In the genomic region with DNA sequence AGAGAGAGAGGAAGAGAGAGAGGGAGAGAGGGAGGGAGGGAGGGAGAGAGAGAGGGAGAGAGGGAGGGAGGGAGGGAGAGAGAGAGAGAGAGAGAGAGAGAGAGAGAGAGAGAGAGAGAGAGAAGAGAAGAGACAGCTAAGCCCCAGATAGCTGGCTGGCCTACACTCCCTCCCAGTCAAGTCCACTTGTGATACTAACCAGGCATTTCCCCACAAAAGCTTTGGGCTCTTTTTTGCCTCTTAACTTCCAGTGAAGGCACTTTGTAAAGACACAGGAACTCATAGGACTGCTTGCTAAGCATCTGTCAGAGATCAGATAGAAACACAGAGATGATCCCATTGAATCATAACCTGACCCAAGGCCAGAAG, we compare ENCODE assay signal across 7 mouse cellular contexts.
DNase-seq lines count a peak whose midpoint lies in the region; ATAC-seq and TF ChIP-seq lines count a peak whose summit lies in the region.
"Not testable (repeated sequence)": the region's sequence is repeated elsewhere in the genome, so short reads cannot be mapped to it uniquely, and the experiment has no call there.

No protein-coding gene starts in this region.

- not testable (repeated sequence) for ATAC-seq in embryonic facial prominence, embryonic 12.5 days (ENCODE audit: insufficient number of reproducible peaks, insufficient read depth, low FRiP score, low TSS enrichment); heart, embryonic 16.5 days (replicated peaks; ENCODE audit: extremely low read depth, insufficient read depth, low FRiP score); limb, embryonic 12.5 days (ENCODE audit: insufficient number of reproducible peaks, insufficient read depth, low FRiP score, low TSS enrichment, low read depth); lung, embryonic 14.5 days (ENCODE audit: insufficient read depth)
- ATAC-seq in intestine, embryonic 16.5 days, result peak; percentile 71

- H3K27me3 ChIP-seq in embryonic facial prominence, embryonic 12.5 days; heart, embryonic 10.5 days (ENCODE audit: insufficient read depth, poor library complexity, severe bottlenecking); heart, embryonic 16.5 days (ENCODE audit: control insufficient read depth, insufficient read depth, low read length); intestine, embryonic 16.5 days (replicated peaks; ENCODE audit: control insufficient read depth, insufficient read depth, low read length); limb, embryonic 12.5 days; lung, embryonic 14.5 days (ENCODE audit: insufficient read depth, low read length); small intestine, adult 2 months (ENCODE audit: control insufficient read depth, insufficient read depth, low read length): not testable (repeated sequence)

- TF ChIP-seq POLR2A in small intestine, adult 2 months (IDR thresholded peaks at IDR 0.05; ENCODE audit: low read depth, low read length), result not testable (repeated sequence)

- not testable (repeated sequence) for H3K4me3 ChIP-seq in embryonic facial prominence, embryonic 12.5 days; heart, embryonic 16.5 days (ENCODE audit: low read length); intestine, embryonic 16.5 days (ENCODE audit: low read length); limb, embryonic 12.5 days (replicated peaks); lung, embryonic 14.5 days (ENCODE audit: low read depth, low read length)
- H3K4me3 ChIP-seq in heart, embryonic 10.5 days, result peak overlapping the region; percentile 29; the same call in 1 of the 2 replicates
- peak overlapping the region; percentile 45 for H3K4me3 ChIP-seq in small intestine, adult 2 months (ENCODE audit: low read depth, low read length)

- not testable (repeated sequence) for DNase-seq in heart, embryonic 10.5 days (ENCODE audit: low spot score); lung, embryonic 14.5 days

- H3K4me1 ChIP-seq in embryonic facial prominence, embryonic 12.5 days, result peaks cover 40% of the 10 kb centered on the region
- peaks cover 82% of the 10 kb centered on the region for H3K4me1 ChIP-seq in heart, embryonic 10.5 days
- H3K4me1 ChIP-seq in heart, embryonic 16.5 days (ENCODE audit: control insufficient read depth, insufficient read depth, low read length), result peaks cover 78% of the 10 kb centered on the region
- peaks cover 17% of the 10 kb centered on the region for H3K4me1 ChIP-seq in intestine, embryonic 16.5 days (ENCODE audit: control insufficient read depth, insufficient read depth, low read length)
- peaks cover 31% of the 10 kb centered on the region for H3K4me1 ChIP-seq in limb, embryonic 12.5 days (replicated peaks)
- peaks cover 26% of the 10 kb centered on the region; the same call in 1 of the 2 replicates for H3K4me1 ChIP-seq in lung, embryonic 14.5 days (ENCODE audit: insufficient read depth)
- peaks cover 20% of the 10 kb centered on the region for H3K4me1 ChIP-seq in small intestine, adult 2 months (ENCODE audit: control insufficient read depth, insufficient read depth, insufficient read length, low read length)

- H3K9ac ChIP-seq in embryonic facial prominence, embryonic 12.5 days; intestine, embryonic 16.5 days (ENCODE audit: low read depth, low read length); limb, embryonic 12.5 days (replicated peaks); lung, embryonic 14.5 days: not testable (repeated sequence)
- H3K9ac ChIP-seq in heart, embryonic 16.5 days (ENCODE audit: low read length), result 0 out of 2 replicates have a peak overlapping the region, but pooled peaks have one; percentile 30

- not testable (repeated sequence) for H3K4me2 ChIP-seq in embryonic facial prominence, embryonic 12.5 days (replicated peaks); limb, embryonic 12.5 days; lung, embryonic 14.5 days
- peak overlapping the region; percentile 37 for H3K4me2 ChIP-seq in heart, embryonic 16.5 days (ENCODE audit: low read depth, low read length)
- H3K4me2 ChIP-seq in intestine, embryonic 16.5 days (ENCODE audit: low read depth, low read length), result peak overlapping the region; percentile 28

- TF ChIP-seq CTCF in lung, embryonic 14.5 days (IDR thresholded peaks at IDR 0.05; ENCODE audit: low read depth); small intestine, adult 2 months (IDR thresholded peaks at IDR 0.05; ENCODE audit: extremely low read depth, insufficient read length, insufficient replicate concordance, low read depth, low read length): not testable (repeated sequence)

- not testable (repeated sequence) for H3K36me3 ChIP-seq in embryonic facial prominence, embryonic 12.5 days; heart, embryonic 10.5 days; heart, embryonic 16.5 days (ENCODE audit: control insufficient read depth, insufficient read depth); intestine, embryonic 16.5 days (ENCODE audit: control insufficient read depth, insufficient read depth, low read length); limb, embryonic 12.5 days; lung, embryonic 14.5 days (ENCODE audit: insufficient read depth); small intestine, adult 2 months (ENCODE audit: control insufficient read depth, insufficient read depth, low read length)

- H3K9me3 ChIP-seq in embryonic facial prominence, embryonic 12.5 days; heart, embryonic 10.5 days; heart, embryonic 16.5 days (replicated peaks; ENCODE audit: control insufficient read depth, low read length); intestine, embryonic 16.5 days (ENCODE audit: control insufficient read depth, low read length); limb, embryonic 12.5 days; lung, embryonic 14.5 days (ENCODE audit: low read depth, low read length): not testable (repeated sequence)

- H3K27ac ChIP-seq in embryonic facial prominence, embryonic 12.5 days, result peak overlapping the region; percentile 65; the same call in 1 of the 2 replicates
- peak overlapping the region; percentile 88 for H3K27ac ChIP-seq in heart, embryonic 10.5 days
- H3K27ac ChIP-seq in heart, embryonic 16.5 days (ENCODE audit: low read length), result peak overlapping the region; percentile 95
- H3K27ac ChIP-seq in intestine, embryonic 16.5 days (ENCODE audit: low read length), result peak overlapping the region; percentile 87
- 0 out of 2 replicates have a peak overlapping the region, but pooled peaks have one; percentile 25 for H3K27ac ChIP-seq in limb, embryonic 12.5 days
- H3K27ac ChIP-seq in lung, embryonic 14.5 days (ENCODE audit: low read depth), result peak overlapping the region; percentile 78
- H3K27ac ChIP-seq in small intestine, adult 2 months (ENCODE audit: insufficient read depth, low read depth, low read length), result peak overlapping the region; percentile 75

Comparison
In these comparisons a context has a peak if more than half of its experiments do, and no peak if none do; other contexts are left out.
1. H3K27ac ChIP-seq: peak in every context shown above with its lines; median percentile 95 in heart, embryonic 16.5 days; 88 in heart, embryonic 10.5 days; 87 in intestine, embryonic 16.5 days; 78 in lung, embryonic 14.5 days; 75 in small intestine, adult 2 months; 65 in embryonic facial prominence, embryonic 12.5 days; 25 in limb, embryonic 12.5 days.